Mouse (Mus musculus) erythroblast, embryonic 14.5 days (primary cell): ENCODE data around the gene Tmem236.

Experiments used
- GATA1 ChIP-seq: IDR thresholded peaks from 2 replicates; pipeline ENCODE4 v1.6.1; 2012; ENCODE audit warnings: low read length, inconsistent platforms, mixed read lengths
- TAL1 ChIP-seq: IDR thresholded peaks from 3 replicates; pipeline ENCODE4 v1.6.1; 2012; ENCODE audit warnings: low read length, inconsistent platforms, mixed read lengths

GRCm38 (mm10) chr2:14216653-14217052, 42.3 kb downstream of the Tmem236 start:
- no peak for TF ChIP-seq TAL1
- no peak for TF ChIP-seq GATA1
